In genomic region chr5:128418149-128418710, GRCm38 (mm10) we compare ENCODE assay signal across 22 mouse cellular contexts. TPM values are rescaled to one million over a fixed set of nuclear protein-coding genes. Genes with fewer than 3 reads are reported as not detected.
DNase-seq lines count a peak whose midpoint lies in the region; ATAC-seq and TF ChIP-seq lines count a peak whose summit lies in the region.
"Had no signal": no experiment of that assay in that cellular context is flagged by ENCODE, and none has a peak within 500 bp of the region (broad histone marks: within the 10 kb centered on the region; RNA-seq: fewer than 3 reads in every experiment).

No protein-coding gene starts in this region.

- H3K4me2 ChIP-seq in hindbrain, embryonic 15.5 days = peak overlapping the region; percentile 33
- H3K4me2 ChIP-seq in hindbrain, embryonic 13.5 days = no peak overlapping the region
- no peak overlapping the region for H3K4me2 ChIP-seq in lung, postnatal 0 days (replicated peaks; ENCODE audit: low read depth, low read length)
- H3K4me2 ChIP-seq in midbrain, embryonic 16.5 days (ENCODE audit: low read length) = peak overlapping the region; percentile 29

- no peaks in the 10 kb centered on the region for H3K36me3 ChIP-seq in hindbrain, embryonic 15.5 days
- no peaks in the 10 kb centered on the region for H3K36me3 ChIP-seq in hindbrain, embryonic 13.5 days
- H3K36me3 ChIP-seq in lung, postnatal 0 days (ENCODE audit: insufficient read depth, low read length) = no peaks in the 10 kb centered on the region
- H3K36me3 ChIP-seq in midbrain, embryonic 16.5 days (ENCODE audit: control insufficient read depth, insufficient read depth, low read length) = no peaks in the 10 kb centered on the region

- no peak for TF ChIP-seq CTCF in lung, postnatal 0 days (IDR thresholded peaks at IDR 0.05)
- TF ChIP-seq CTCF in lung, adult 2 months (IDR thresholded peaks at IDR 0.05; ENCODE audit: insufficient read depth, low read length) = no peak
- no peak for TF ChIP-seq CTCF in brain, embryonic 14.5 days (IDR thresholded peaks at IDR 0.05; ENCODE audit: borderline replicate concordance, extremely low read depth, insufficient read depth, insufficient read length)

- no peak for ATAC-seq in hindbrain, embryonic 15.5 days (ENCODE audit: low FRiP score, low read depth)
- no peak for ATAC-seq in hindbrain, embryonic 13.5 days (ENCODE audit: low FRiP score)
- peak; percentile 40 for ATAC-seq in lung, postnatal 0 days
- no peak for ATAC-seq in midbrain, embryonic 16.5 days
- ATAC-seq: inflammation-experienced regulatory T-cells, adult 6 months had no signal

- 0 out of 2 replicates have a peak overlapping the region, but pooled peaks have one; percentile 11 for H3K4me3 ChIP-seq in hindbrain, embryonic 15.5 days
- no peak overlapping the region for H3K4me3 ChIP-seq in hindbrain, embryonic 13.5 days
- H3K4me3 ChIP-seq in lung, postnatal 0 days (ENCODE audit: low read depth, low read length) = no peak overlapping the region
- no peak overlapping the region for H3K4me3 ChIP-seq in lung, adult 2 months (replicated peaks; ENCODE audit: extremely low read depth, low read depth, low read length)
- no peak overlapping the region for H3K4me3 ChIP-seq in midbrain, embryonic 16.5 days (ENCODE audit: low read depth, low read length)

- peak; percentile 29 for DNase-seq in lung, postnatal 0 days (ENCODE audit: low spot score)
- no peak for DNase-seq in lung, adult 2 months
- DNase-seq in brain, embryonic 14.5 days (ENCODE audit: low read depth) = peak; percentile 91
- DNase-seq in cerebellum, postnatal 25 days = no peak
- DNase-seq in left cerebral cortex, adult 18-20 months (ENCODE audit: low spot score in 2 of 2) = no peak
- DNase-seq: B cell, adult 2 months; cerebellum, postnatal 10 days; embryo, embryonic 11 days; gastrocnemius, postnatal 14 days; heart, postnatal 10 days; kidney, adult 8-10 months; layer of hippocampus, postnatal 36 days; left cerebral cortex, postnatal 4 days; lung, postnatal 10 days; spleen, adult 18-20 months; thymus, adult 2 months had no signal

- H3K27ac ChIP-seq in hindbrain, embryonic 15.5 days (replicated peaks) = no peak overlapping the region
- H3K27ac ChIP-seq in hindbrain, embryonic 13.5 days = no peak overlapping the region
- no peak overlapping the region for H3K27ac ChIP-seq in lung, postnatal 0 days (ENCODE audit: low read length)
- no peak overlapping the region for H3K27ac ChIP-seq in midbrain, embryonic 16.5 days (ENCODE audit: low read length)

- H3K4me1 ChIP-seq in hindbrain, embryonic 15.5 days (replicated peaks) = peaks cover 10% of the 10 kb centered on the region; the same call in 1 of the 2 replicates
- no peaks in the 10 kb centered on the region for H3K4me1 ChIP-seq in hindbrain, embryonic 13.5 days (replicated peaks)
- H3K4me1 ChIP-seq in lung, postnatal 0 days (ENCODE audit: insufficient read depth, low read depth, low read length) = no peaks in the 10 kb centered on the region
- no peaks in the 10 kb centered on the region for H3K4me1 ChIP-seq in lung, adult 2 months (ENCODE audit: control insufficient read depth, insufficient read depth, low read length)
- H3K4me1 ChIP-seq in midbrain, embryonic 16.5 days (ENCODE audit: control insufficient read depth, insufficient read depth, low read length) = no peaks in the 10 kb centered on the region

- TF ChIP-seq POLR2A in lung, adult 2 months (IDR thresholded peaks at IDR 0.05; ENCODE audit: borderline replicate concordance, extremely low read depth, low read depth, low read length) = no peak
- no peak for TF ChIP-seq POLR2A in brain, embryonic 14.5 days (IDR thresholded peaks at IDR 0.05; ENCODE audit: borderline replicate concordance, extremely low read depth, insufficient read depth, insufficient read length, poor library complexity, severe bottlenecking)

- TF ChIP-seq EP300 in lung, postnatal 0 days (IDR thresholded peaks at IDR 0.05) = no peak

- H3K9ac ChIP-seq in hindbrain, embryonic 15.5 days = no peak overlapping the region
- no peak overlapping the region for H3K9ac ChIP-seq in hindbrain, embryonic 13.5 days
- H3K9ac ChIP-seq in lung, postnatal 0 days (replicated peaks; ENCODE audit: low read depth) = no peak overlapping the region
- H3K9ac ChIP-seq in midbrain, embryonic 16.5 days (ENCODE audit: low read depth, low read length) = no peak overlapping the region

- 36% methylated on average over 11 of the region's 11 CpGs for WGBS in hindbrain, embryonic 15.5 days
- 44% methylated on average over 11 of the region's 11 CpGs for WGBS in hindbrain, embryonic 13.5 days
- WGBS in lung, postnatal 0 days = 51% methylated on average over 11 of the region's 11 CpGs
- WGBS in lung, adult 2 months = 58% methylated on average over 11 of the region's 11 CpGs
- 30% methylated on average over 11 of the region's 11 CpGs for WGBS in midbrain, embryonic 16.5 days

- H3K27me3 ChIP-seq in hindbrain, embryonic 15.5 days = 0 out of 2 replicates have a peak, but pooled peaks cover 2% of the 10 kb centered on the region
- H3K27me3 ChIP-seq in hindbrain, embryonic 13.5 days = 0 out of 2 replicates have a peak, but pooled peaks cover 4% of the 10 kb centered on the region
- no peaks in the 10 kb centered on the region for H3K27me3 ChIP-seq in lung, postnatal 0 days (replicated peaks; ENCODE audit: insufficient read depth, low read length)
- no peaks in the 10 kb centered on the region; the same call in 1 of the 2 replicates for H3K27me3 ChIP-seq in midbrain, embryonic 16.5 days (ENCODE audit: control insufficient read depth, insufficient read depth, low read depth, low read length)

- H3K9me3 ChIP-seq in hindbrain, embryonic 15.5 days = no peaks in the 10 kb centered on the region
- peaks cover 3% of the 10 kb centered on the region; the same call in 1 of the 2 replicates for H3K9me3 ChIP-seq in hindbrain, embryonic 13.5 days
- no peaks in the 10 kb centered on the region for H3K9me3 ChIP-seq in lung, postnatal 0 days (ENCODE audit: low read length)
- 0 out of 2 replicates have a peak, but pooled peaks cover 4% of the 10 kb centered on the region for H3K9me3 ChIP-seq in midbrain, embryonic 16.5 days (replicated peaks; ENCODE audit: control insufficient read depth, low read length, poor library complexity, severe bottlenecking)

RNA-seq across cellular contexts. Expression of gene Tmem132d, which starts 14.6 kb away (rescaled TPM):
- 4.5 and 6.3 TPM in 2 replicates for polyA plus RNA-seq in hindbrain, embryonic 15.5 days (2015; fragmentation: Nextera tagmentation; extraction: Ambion mirVana)
- 1.9 and 2.8 TPM in 2 replicates for polyA plus RNA-seq in hindbrain, embryonic 13.5 days (2015; fragmentation: Nextera tagmentation; extraction: Ambion mirVana)
- polyA plus RNA-seq in lung, postnatal 0 days (2015; fragmentation: Nextera tagmentation; extraction: Ambion mirVana) = 1.6 and 1.7 TPM in 2 replicates
- 5.3 and 5.5 TPM in 2 replicates for polyA plus RNA-seq in lung, adult 2 months (2012; rRNA removed)
- 2.4 and 5.8 TPM in 2 replicates for polyA plus RNA-seq in brain, embryonic 14.5 days (2012; rRNA removed)
- 2.8 and 3.3 TPM in 2 replicates for polyA plus RNA-seq in midbrain, embryonic 16.5 days (2015; fragmentation: Nextera tagmentation; extraction: Ambion mirVana)
- 10 to 100 TPM; 56.3 to 65.6 TPM for total RNA-seq in left cerebral cortex, adult 18-20 months (2021)
- total RNA-seq: liver, adult 2 months; megakaryocyte-erythroid progenitor cell, adult 5-6 weeks had no signal
- polyA plus RNA-seq: inflammation-experienced regulatory T-cells, adult 6 months; liver, adult 2 months had no signal

Comparison
In these comparisons a context has a peak if more than half of its experiments do, and no peak if none do; other contexts are left out.
1. H3K4me2 ChIP-seq: peak in hindbrain, embryonic 15.5 days (single experiment) and midbrain, embryonic 16.5 days (single experiment); none in hindbrain, embryonic 13.5 days (single experiment) and lung, postnatal 0 days (single experiment).
2. DNase-seq: peak in lung, postnatal 0 days (single experiment) and brain, embryonic 14.5 days (single experiment); none in lung, adult 2 months (single experiment), cerebellum, postnatal 25 days (0 of 2) and left cerebral cortex, adult 18-20 months (0 of 2).